Mouse (Mus musculus): Measurements from ENCODE around the gene Cped1. TPM values are rescaled to one million over a fixed set of nuclear protein-coding genes. Genes with fewer than 3 reads are reported as not detected.

Gene Cped1
- total RNA-seq, 2 experiments from 2014 or later, result 19.0 to 22.7 TPM

GRCm38 (mm10) chr6:21998131-21998530 is 12.4 kb downstream of the Cped1 start:
- DNase-seq, result no peak
- intact Hi-C loops (cut with DNase I), result no loop called here

- no peak for DNase-seq
Measured at GRCm38 (mm10) chr6:21999025-21999424, 13.3 kb downstream of the Cped1 start.

GRCm38 (mm10) chr6:22000086-22000485 is 14.4 kb downstream of the Cped1 start:
- DNase-seq, result no peak
- intact Hi-C loops (cut with DNase I), result no loop called here

More at GRCm38 (mm10) chr6:21999025-21999424, 13.3 kb downstream of the Cped1 start:
- intact Hi-C loops (cut with DNase I), result no loop called here

- intact Hi-C loops (cut with DNase I), result no loop called here
- DNase-seq, result no peak
Measured at GRCm38 (mm10) chr6:22000881-22001280, 15.2 kb downstream of the Cped1 start.

GRCm38 (mm10) chr6:22001284-22001916 is 15.7 kb downstream of the Cped1 start:
- intact Hi-C loops (cut with DNase I), result no loop called here
- peak; percentile 66 to 70 for DNase-seq

- intact Hi-C loops (cut with DNase I), result no loop called here
- DNase-seq, result no peak
Measured at GRCm38 (mm10) chr6:22002521-22003199, 16.9 kb downstream of the Cped1 start.

- intact Hi-C loops (cut with DNase I), result no loop called here
- no peak for DNase-seq
Measured at GRCm38 (mm10) chr6:22003200-22003587, 17.5 kb downstream of the Cped1 start.

- intact Hi-C loops (cut with DNase I), result no loop called here
- DNase-seq, result no peak
Measured at GRCm38 (mm10) chr6:22003959-22004543, 18.3 kb downstream of the Cped1 start.

- intact Hi-C loops (cut with DNase I), result no loop called here
- DNase-seq, result no peak
Measured at GRCm38 (mm10) chr6:22008346-22008745, 22.6 kb downstream of the Cped1 start.

- intact Hi-C loops (cut with DNase I), result no loop called here
- DNase-seq, result no peak
Measured at GRCm38 (mm10) chr6:22010258-22010657, 24.5 kb downstream of the Cped1 start.

GRCm38 (mm10) chr6:22010761-22011281 is 25.1 kb downstream of the Cped1 start:
- intact Hi-C loops (cut with DNase I), result no loop called here
- no peak for DNase-seq

- no peak for DNase-seq
- intact Hi-C loops (cut with DNase I), result no loop called here
Measured at GRCm38 (mm10) chr6:22011546-22011945, 25.8 kb downstream of the Cped1 start.

- DNase-seq, result no peak
- intact Hi-C loops (cut with DNase I), result no loop called here
Measured at GRCm38 (mm10) chr6:22012099-22012498, 26.4 kb downstream of the Cped1 start.

- intact Hi-C loops (cut with DNase I), result no loop called here
- DNase-seq, result no peak
Measured at GRCm38 (mm10) chr6:22012501-22012900, 26.8 kb downstream of the Cped1 start.

- DNase-seq, result no peak
- intact Hi-C loops (cut with DNase I), result no loop called here
Measured at GRCm38 (mm10) chr6:22013394-22013793, 27.7 kb downstream of the Cped1 start.

GRCm38 (mm10) chr6:22014291-22014911 is 28.7 kb downstream of the Cped1 start:
- no peak for DNase-seq
- intact Hi-C loops (cut with DNase I), result no loop called here

- intact Hi-C loops (cut with DNase I), result loop anchor here (5.0 kb wide), 1 partner anchor 40 kb away; no protein-coding TSS in a partner anchor
- DNase-seq, result no peak
Measured at GRCm38 (mm10) chr6:22017631-22018030, 31.9 kb downstream of the Cped1 start.

GRCm38 (mm10) chr6:22018768-22019445 is 33.2 kb downstream of the Cped1 start:
- intact Hi-C loops (cut with DNase I), result loop anchor here (5.0 kb wide), 1 partner anchor 38 kb away; no protein-coding TSS in a partner anchor
- no peak for DNase-seq

GRCm38 (mm10) chr6:22019637-22020036 is 33.9 kb downstream of the Cped1 start:
- intact Hi-C loops (cut with DNase I), result loop anchor here (5.0 kb wide), 1 partner anchor 38 kb away; no protein-coding TSS in a partner anchor
- no peak for DNase-seq

- no peak for DNase-seq
- intact Hi-C loops (cut with DNase I), result no loop called here
Measured at GRCm38 (mm10) chr6:22020696-22021095, 35.0 kb downstream of the Cped1 start.
